Mouse (Mus musculus): ENCODE results near the gene Sh3bp1. TPM values are rescaled to one million over a fixed set of nuclear protein-coding genes. Genes with fewer than 3 reads are reported as not detected.

The Sh3bp1 gene
- total and polyA plus RNA-seq, 2 experiments from 2014 or later, result 5.5 to 6.2 TPM

GRCm38 (mm10) chr15:78859311-78859710, 40.3 kb upstream of the Sh3bp1 start:
- Histone ChIP-seq H3K4me3 (ENCODE audit: low read length) (no peak overlapping the region), H3K4me2 (ENCODE audit: low read depth, low read length) (no peak overlapping the region), H3K36me3 (ENCODE audit: insufficient read depth, low read length) (no peaks in the 10 kb centered on the region), H3K9me3 (ENCODE audit: low read length) (no peaks in the 10 kb centered on the region), H3K9ac (replicated peaks; ENCODE audit: low read length) (no peak overlapping the region), H3K4me1 (ENCODE audit: insufficient read depth, low read length) (no peaks in the 10 kb centered on the region), H3K27me3 (ENCODE audit: insufficient read depth, low read length) (no peaks in the 10 kb centered on the region), H3K27ac (no peak overlapping the region)
- 73% methylated on average over 4 of the region's 4 CpGs for WGBS
- TF ChIP-seq CTCF (IDR thresholded peaks at IDR 0.05; ENCODE audit: low read depth), result no peak
- DNase-seq (ENCODE audit: low spot score) (no peak), ATAC-seq (no peak)

- no peak overlapping the region for H3K27ac ChIP-seq
These were observed 39.9 kb upstream of the Sh3bp1 start for GRCm38 (mm10) chr15:78859714-78860113.

DNA sequence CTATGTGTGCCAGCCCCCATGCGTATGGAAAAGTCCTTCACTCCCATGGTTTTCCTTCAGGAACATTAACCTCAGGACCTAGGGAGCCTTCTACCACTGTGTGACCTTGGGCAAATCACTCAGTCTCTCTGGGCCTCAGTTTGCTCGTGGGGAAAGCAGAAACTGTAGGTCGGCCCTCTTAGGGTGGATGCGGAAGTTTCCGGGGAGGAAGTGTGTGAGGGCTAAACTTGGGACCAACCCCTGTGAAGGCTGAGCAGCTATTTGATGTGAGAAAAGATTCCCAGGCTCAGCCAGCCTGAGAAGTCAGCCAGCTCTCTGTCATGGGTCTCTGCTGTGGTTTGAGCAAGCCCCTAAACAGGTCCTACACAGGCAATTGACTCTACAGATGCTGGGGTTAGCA, 37.3 kb upstream of the Sh3bp1 start:
- no peaks in the 10 kb centered on the region for H3K9me3 ChIP-seq (ENCODE audit: low read length)

More at GRCm38 (mm10) chr15:78859714-78860113, 39.9 kb upstream of the Sh3bp1 start:
- no peak for DNase-seq (ENCODE audit: low spot score)
- 77% methylated on average over 6 of the region's 6 CpGs for WGBS
- no peaks in the 10 kb centered on the region for H3K4me1 ChIP-seq (ENCODE audit: insufficient read depth, low read length)
- no peaks in the 10 kb centered on the region for H3K36me3 ChIP-seq (ENCODE audit: insufficient read depth, low read length)
- H3K9ac ChIP-seq (replicated peaks; ENCODE audit: low read length), result no peak overlapping the region
- H3K27me3 ChIP-seq (ENCODE audit: insufficient read depth, low read length), result no peaks in the 10 kb centered on the region
- no peaks in the 10 kb centered on the region for H3K9me3 ChIP-seq (ENCODE audit: low read length)
- TF ChIP-seq CTCF (IDR thresholded peaks at IDR 0.05; ENCODE audit: low read depth), result no peak
- H3K4me2 ChIP-seq (ENCODE audit: low read depth, low read length), result no peak overlapping the region
- H3K4me3 ChIP-seq (ENCODE audit: low read length), result no peak overlapping the region
- ATAC-seq, result no peak

GRCm38 (mm10) chr15:78863154-78863553, 36.4 kb upstream of the Sh3bp1 start:
- Histone ChIP-seq H3K4me1 (ENCODE audit: insufficient read depth, low read length) (no peaks in the 10 kb centered on the region), H3K4me3 (ENCODE audit: low read length) (no peak overlapping the region), H3K27me3 (ENCODE audit: insufficient read depth, low read length) (no peaks in the 10 kb centered on the region), H3K9me3 (ENCODE audit: low read length) (no peaks in the 10 kb centered on the region), H3K9ac (replicated peaks; ENCODE audit: low read length) (no peak overlapping the region), H3K36me3 (ENCODE audit: insufficient read depth, low read length) (no peaks in the 10 kb centered on the region), H3K4me2 (ENCODE audit: low read depth, low read length) (no peak overlapping the region), H3K27ac (no peak overlapping the region)
- TF ChIP-seq CTCF (IDR thresholded peaks at IDR 0.05; ENCODE audit: low read depth), result no peak
- no peak for ATAC-seq
- no peak for DNase-seq (ENCODE audit: low spot score)
- WGBS, result 64% methylated on average over 2 of the region's 2 CpGs

More for the DNA sequence above, 37.3 kb upstream of the Sh3bp1 start:
- Histone ChIP-seq H3K4me1 (ENCODE audit: insufficient read depth, low read length) (no peaks in the 10 kb centered on the region), H3K9ac (replicated peaks; ENCODE audit: low read length) (no peak overlapping the region), H3K4me2 (ENCODE audit: low read depth, low read length) (no peak overlapping the region), H3K36me3 (ENCODE audit: insufficient read depth, low read length) (no peaks in the 10 kb centered on the region), H3K27ac (no peak overlapping the region), H3K27me3 (ENCODE audit: insufficient read depth, low read length) (no peaks in the 10 kb centered on the region), H3K4me3 (ENCODE audit: low read length) (no peak overlapping the region)
- DNase-seq (ENCODE audit: low spot score) (no peak), ATAC-seq (no peak)
- 89% methylated on average over 5 of the region's 5 CpGs for WGBS
- no peak for TF ChIP-seq CTCF (IDR thresholded peaks at IDR 0.05; ENCODE audit: low read depth)

DNA sequence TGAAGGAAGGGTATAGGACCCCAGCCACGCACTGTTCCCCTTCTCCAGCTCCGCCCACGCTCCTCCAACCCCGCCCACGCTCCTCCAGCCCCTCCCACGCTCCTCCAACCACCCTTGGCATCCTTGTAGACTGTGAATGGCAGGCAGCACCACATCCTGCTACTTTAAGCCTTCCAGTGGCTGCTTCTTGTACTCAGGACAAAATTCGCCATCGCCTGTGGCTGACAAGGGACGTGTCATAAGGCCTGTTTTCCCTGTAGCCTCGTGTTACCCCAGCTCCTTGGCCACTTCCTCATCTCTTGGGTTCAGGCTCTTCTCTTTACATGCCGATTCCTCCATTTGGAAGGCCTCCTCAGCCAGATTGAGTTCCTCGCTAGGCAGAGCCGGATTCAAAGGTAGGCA, 35.7 kb upstream of the Sh3bp1 start:
- no peaks in the 10 kb centered on the region for H3K36me3 ChIP-seq (ENCODE audit: insufficient read depth, low read length)
- no peaks in the 10 kb centered on the region for H3K27me3 ChIP-seq (ENCODE audit: insufficient read depth, low read length)
- no peak overlapping the region for H3K4me3 ChIP-seq (ENCODE audit: low read length)
- no peaks in the 10 kb centered on the region for H3K4me1 ChIP-seq (ENCODE audit: insufficient read depth, low read length)
- TF ChIP-seq CTCF (IDR thresholded peaks at IDR 0.05; ENCODE audit: low read depth), result no peak
- ATAC-seq, result no peak
- no peak for DNase-seq (ENCODE audit: low spot score)
- 54% methylated on average over 12 of the region's 13 CpGs for WGBS
- H3K9me3 ChIP-seq (ENCODE audit: low read length), result no peaks in the 10 kb centered on the region
- no peak overlapping the region for H3K4me2 ChIP-seq (ENCODE audit: low read depth, low read length)
- no peak overlapping the region for H3K9ac ChIP-seq (replicated peaks; ENCODE audit: low read length)
- no peak overlapping the region for H3K27ac ChIP-seq

DNA sequence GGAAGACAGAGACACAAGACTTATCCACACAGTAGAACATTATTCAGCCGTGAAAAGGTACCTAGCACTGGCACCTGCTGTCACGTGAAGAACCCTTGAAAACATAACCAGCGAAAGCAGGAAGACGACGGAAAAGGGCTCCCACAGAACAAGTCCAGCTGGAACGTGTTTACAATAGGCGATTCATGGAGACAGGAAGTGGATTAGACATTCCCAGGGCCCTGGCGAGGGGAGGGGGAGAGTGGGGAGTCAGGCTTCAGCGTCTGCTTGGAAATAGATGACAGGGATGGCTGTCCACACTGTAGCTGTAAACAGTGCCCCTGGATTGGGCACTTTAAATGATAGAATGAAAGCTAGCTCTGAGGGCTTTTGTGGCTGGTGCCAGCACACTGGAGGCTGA, 31.2 kb upstream of the Sh3bp1 start:
- Histone ChIP-seq H3K4me2 (ENCODE audit: low read depth, low read length) (no peak overlapping the region), H3K36me3 (ENCODE audit: insufficient read depth, low read length) (no peaks in the 10 kb centered on the region), H3K9me3 (ENCODE audit: low read length) (no peaks in the 10 kb centered on the region), H3K4me3 (ENCODE audit: low read length) (no peak overlapping the region), H3K9ac (replicated peaks; ENCODE audit: low read length) (no peak overlapping the region), H3K27me3 (ENCODE audit: insufficient read depth, low read length) (no peaks in the 10 kb centered on the region), H3K4me1 (ENCODE audit: insufficient read depth, low read length) (no peaks in the 10 kb centered on the region), H3K27ac (peak overlapping the region; percentile 78)
- WGBS, result 19% methylated on average over 9 of the region's 9 CpGs
- peak; percentile 73 for DNase-seq (ENCODE audit: low spot score)
- no peak for TF ChIP-seq CTCF (IDR thresholded peaks at IDR 0.05; ENCODE audit: low read depth)
- ATAC-seq, result peak; percentile 89

- ATAC-seq (peak; percentile 70), DNase-seq (ENCODE audit: low spot score) (peak; percentile 43)
- H3K27me3 ChIP-seq (ENCODE audit: insufficient read depth, low read length), result no peaks in the 10 kb centered on the region
- WGBS, result 28% methylated on average over 7 of the region's 7 CpGs
- no peak overlapping the region for H3K4me2 ChIP-seq (ENCODE audit: low read depth, low read length)
- 0 out of 2 replicates have a peak, but pooled peaks cover 3% of the 10 kb centered on the region for H3K4me1 ChIP-seq (ENCODE audit: insufficient read depth, low read length)
- peak overlapping the region; percentile 78 for H3K27ac ChIP-seq
- H3K36me3 ChIP-seq (ENCODE audit: insufficient read depth, low read length), result no peaks in the 10 kb centered on the region
- TF ChIP-seq CTCF (IDR thresholded peaks at IDR 0.05; ENCODE audit: low read depth), result no peak
- H3K9me3 ChIP-seq (ENCODE audit: low read length), result no peaks in the 10 kb centered on the region
- H3K4me3 ChIP-seq (ENCODE audit: low read length), result no peak overlapping the region
- no peak overlapping the region for H3K9ac ChIP-seq (replicated peaks; ENCODE audit: low read length)
These were observed 30.7 kb upstream of the Sh3bp1 start for GRCm38 (mm10) chr15:78868826-78869233.
